Mouse (Mus musculus) cortical plate, adult 2 months (tissue): Measurements from ENCODE around the gene Rhbdd2.
"Not testable (repeated sequence)": the region's sequence is repeated elsewhere in the genome, so short reads cannot be mapped to it uniquely, and the experiment has no call there.

ENCODE experiments used
- CTCF ChIP-seq: fragments of 200-500 bp; IDR thresholded peaks from 2 replicates; pipeline ENCODE4 v1.5.1; 2011; ENCODE audit warnings: mild to moderate bottlenecking, control low read depth, low read length; ENCODE audit not compliant: insufficient read depth; ENCODE audit errors: extremely low read depth
- POLR2A ChIP-seq: fragments of 200-500 bp; IDR thresholded peaks from 2 replicates; pipeline ENCODE4 v1.6.1; 2011; ENCODE audit warnings: mild to moderate bottlenecking, low read length, control low read depth; ENCODE audit not compliant: insufficient read depth; ENCODE audit errors: extremely low read depth

DNA sequence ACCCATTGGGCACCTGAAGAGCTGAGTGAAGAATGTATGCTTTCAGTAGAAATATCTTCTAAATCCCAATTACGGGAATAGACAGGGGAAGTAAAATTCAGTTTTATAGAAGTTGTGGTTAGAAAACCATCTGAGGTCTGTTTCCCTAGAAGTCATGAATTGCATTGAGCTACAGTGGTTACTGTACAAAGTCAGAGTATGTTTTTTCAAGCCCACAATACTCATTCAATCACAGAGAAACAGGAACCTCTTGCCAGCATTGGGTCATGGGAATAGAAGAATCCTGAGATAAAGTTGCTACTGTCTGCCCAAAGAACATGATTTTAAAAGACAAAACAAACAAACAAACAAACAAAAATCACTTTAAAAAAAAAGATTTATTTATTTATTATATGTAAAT, 27.8 kb upstream of the Rhbdd2 start:
- not testable (repeated sequence) for TF ChIP-seq CTCF, POLR2A
